10 mouse cellular contexts compared by ENCODE assay signal in the genomic region with DNA sequence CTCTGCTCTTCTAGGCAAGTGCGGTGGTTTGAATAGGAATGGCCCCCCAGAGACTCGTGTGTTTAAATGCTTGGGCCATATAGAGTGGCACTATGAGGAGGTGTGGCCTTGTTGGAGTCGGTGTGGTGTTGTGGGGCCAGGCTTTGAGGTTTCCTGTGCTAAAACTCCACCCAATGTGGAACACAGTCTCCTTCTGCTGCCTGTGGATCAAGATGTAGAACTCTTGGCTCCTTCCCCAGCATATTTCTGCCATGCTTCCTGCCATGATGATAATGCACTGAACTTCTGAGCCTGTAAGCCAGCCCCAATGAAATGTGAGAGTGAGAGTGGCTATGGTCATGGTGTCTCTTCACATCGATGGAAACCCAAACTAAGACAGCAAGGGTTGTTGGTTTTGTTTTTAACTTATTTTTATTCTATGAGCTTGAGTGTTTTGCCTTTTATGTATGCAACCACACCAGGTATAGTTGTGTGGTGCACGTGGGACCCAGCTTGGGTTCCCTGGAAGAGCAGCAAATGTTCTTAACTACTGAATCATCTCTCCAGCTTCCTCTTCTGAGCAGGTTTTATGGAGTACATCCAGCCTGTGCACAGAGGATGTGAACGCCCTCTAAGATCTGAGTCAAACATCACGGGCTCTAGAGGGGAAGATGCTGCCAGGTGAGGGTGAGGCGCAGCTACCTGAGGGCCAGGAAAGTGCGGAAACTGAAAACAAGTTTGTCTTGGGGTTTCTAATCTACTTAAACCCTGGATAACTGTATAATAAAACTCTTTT. TPM values are rescaled to one million over a fixed set of nuclear protein-coding genes. Genes with fewer than 3 reads are reported as not detected.
"Had no signal": no experiment of that assay in that cellular context is flagged by ENCODE, and none has a peak within 500 bp of the region (broad histone marks: within the 10 kb centered on the region; RNA-seq: fewer than 3 reads in every experiment).

No protein-coding gene starts in this region.

- DNase-seq: kidney, adult 8-10 months; kidney, postnatal 25 days; layer of hippocampus, adult 9-11 months; layer of hippocampus, postnatal 36 days; liver; liver, embryonic 13.5 days; liver, postnatal 0 days; thymus, adult 18-20 months; thymus, postnatal 25 days had no signal

RNA-seq across cellular contexts. Expression of a gene that starts 31.0 kb away (rescaled TPM):
- total RNA-seq: monocyte, adult 5-6 weeks had no signal
